Mouse (Mus musculus): ENCODE results near the gene Adcy1. TPM values are rescaled to one million over a fixed set of nuclear protein-coding genes. Genes with fewer than 3 reads are reported as not detected.

Adcy1 gene
- polyA plus RNA-seq (2015; fragmentation: Nextera tagmentation; extraction: Ambion mirVana), result 0.96 and 1.1 TPM in 2 replicates

DNA sequence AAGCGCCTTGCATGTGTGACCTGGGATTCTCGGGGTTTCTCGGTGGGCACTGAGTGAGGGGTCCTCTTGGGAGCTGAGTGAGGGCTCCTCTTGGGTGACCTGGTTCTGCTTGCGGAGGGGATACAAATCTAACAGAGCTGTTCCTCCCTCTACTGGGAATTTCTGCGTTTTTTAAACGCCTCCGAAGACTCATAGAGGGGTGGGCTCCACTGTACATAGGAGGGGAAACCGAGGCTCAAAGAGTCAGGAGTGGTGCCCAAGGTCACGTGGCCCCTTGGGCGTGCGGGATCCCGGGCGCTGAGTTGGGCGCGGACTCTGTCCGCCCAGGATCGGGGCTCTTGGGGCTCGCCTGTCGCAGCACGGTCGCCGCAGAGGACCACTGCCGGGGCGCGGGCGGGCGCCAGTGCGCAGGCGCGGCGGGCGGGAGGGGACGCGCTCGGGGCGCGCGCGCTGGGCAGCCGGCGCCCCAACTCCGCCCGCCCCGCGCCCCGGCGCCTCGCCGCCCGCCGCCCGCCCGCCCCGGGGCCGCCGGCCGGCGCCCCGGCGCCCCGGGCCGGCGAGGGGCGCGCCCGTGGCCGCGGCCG lies at the start of gene Adcy1:
TSS of gene Adcy1 (plus strand) at position 489 of the 584 bp plus-strand sequence.
- H3K27me3 ChIP-seq (replicated peaks), result peaks cover 55% of the 10 kb centered on the region

GRCm38 (mm10) chr11:7016907-7017306 lies 46.4 kb upstream of the Adcy1 start:
- Histone ChIP-seq H3K9me3 (no peaks in the 10 kb centered on the region), H3K4me1 (replicated peaks) (no peaks in the 10 kb centered on the region), H3K9ac (no peak overlapping the region), H3K27ac (no peak overlapping the region), H3K4me2 (replicated peaks) (no peak overlapping the region), H3K4me3 (replicated peaks) (no peak overlapping the region), H3K36me3 (no peaks in the 10 kb centered on the region), H3K27me3 (replicated peaks) (no peaks in the 10 kb centered on the region)
- WGBS, result 88% methylated on average over 12 of the region's 12 CpGs
- no peak for ATAC-seq

More for the DNA sequence above, at the start of gene Adcy1:
- Histone ChIP-seq H3K27ac (no peak within 1 kb of the TSS), H3K9ac (peak within 1 kb of the TSS; percentile 49), H3K9me3 (no peaks in the 10 kb centered on the region), H3K4me3 (replicated peaks) (peak within 1 kb of the TSS; percentile 60), H3K4me1 (replicated peaks) (peaks cover 17% of the 10 kb centered on the region), H3K36me3 (no peaks in the 10 kb centered on the region), H3K4me2 (replicated peaks) (peak within 1 kb of the TSS; percentile 96)
- peak; percentile 61 for ATAC-seq
- WGBS, result under 1% methylated on average over 53 of the region's 69 CpGs

GRCm38 (mm10) chr11:7018078-7018477 lies 45.2 kb upstream of the Adcy1 start:
- Histone ChIP-seq H3K9me3 (no peaks in the 10 kb centered on the region), H3K4me2 (replicated peaks) (no peak overlapping the region), H3K4me3 (replicated peaks) (no peak overlapping the region), H3K9ac (no peak overlapping the region), H3K27ac (no peak overlapping the region), H3K4me1 (replicated peaks) (no peaks in the 10 kb centered on the region), H3K36me3 (no peaks in the 10 kb centered on the region), H3K27me3 (replicated peaks) (no peaks in the 10 kb centered on the region)
- no peak for ATAC-seq
- WGBS, result 92% methylated on average over 5 of the region's 5 CpGs

DNA sequence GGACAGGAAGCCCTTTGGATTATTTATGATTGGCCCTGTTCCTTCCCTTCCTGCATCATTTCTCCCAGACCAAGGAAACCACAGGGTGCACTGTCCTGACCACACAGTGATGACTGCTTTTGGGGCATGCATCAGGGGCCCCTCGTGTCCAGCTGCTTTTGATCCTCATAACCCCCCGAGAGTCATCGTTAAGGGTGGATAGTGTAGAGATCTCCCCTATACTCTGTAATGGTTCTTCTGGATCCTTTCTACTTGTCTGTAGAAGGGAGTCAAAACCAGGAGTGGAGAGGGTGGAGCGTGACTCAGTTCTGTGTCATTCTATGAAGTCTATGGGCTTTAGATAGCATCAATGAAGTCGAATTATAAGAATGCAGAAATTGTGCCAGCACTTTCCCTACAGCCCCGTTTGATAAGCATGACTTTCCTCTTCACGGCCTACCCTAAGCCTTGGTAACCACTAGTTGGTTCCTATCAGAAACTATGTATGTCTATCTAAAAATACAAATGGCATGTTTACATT lies 44.2 kb upstream of the Adcy1 start:
- WGBS, result 90% methylated on average over 7 of the region's 7 CpGs
- no peak for ATAC-seq
- Histone ChIP-seq H3K4me3 (replicated peaks) (no peak overlapping the region), H3K9me3 (no peaks in the 10 kb centered on the region), H3K27me3 (replicated peaks) (no peaks in the 10 kb centered on the region), H3K4me1 (replicated peaks) (no peaks in the 10 kb centered on the region), H3K27ac (no peak overlapping the region), H3K4me2 (replicated peaks) (no peak overlapping the region), H3K36me3 (no peaks in the 10 kb centered on the region), H3K9ac (no peak overlapping the region)

GRCm38 (mm10) chr11:7033063-7033462 lies 30.2 kb upstream of the Adcy1 start:
- Histone ChIP-seq H3K27ac (no peak overlapping the region), H3K9ac (no peak overlapping the region), H3K4me2 (replicated peaks) (no peak overlapping the region), H3K9me3 (no peaks in the 10 kb centered on the region), H3K4me3 (replicated peaks) (no peak overlapping the region), H3K27me3 (replicated peaks) (no peaks in the 10 kb centered on the region), H3K36me3 (no peaks in the 10 kb centered on the region), H3K4me1 (replicated peaks) (no peaks in the 10 kb centered on the region)
- no peak for ATAC-seq
- 70% methylated on average over 2 of the region's 2 CpGs for WGBS

- WGBS, result 21% methylated on average over 7 of the region's 7 CpGs
- H3K4me3 ChIP-seq (replicated peaks), result no peak overlapping the region
- H3K27ac ChIP-seq, result no peak overlapping the region
- no peaks in the 10 kb centered on the region for H3K27me3 ChIP-seq (replicated peaks)
- no peaks in the 10 kb centered on the region for H3K36me3 ChIP-seq
- no peaks in the 10 kb centered on the region for H3K9me3 ChIP-seq
- no peaks in the 10 kb centered on the region for H3K4me1 ChIP-seq (replicated peaks)
- ATAC-seq, result no peak
- H3K9ac ChIP-seq, result no peak overlapping the region
- no peak overlapping the region for H3K4me2 ChIP-seq (replicated peaks)
These were observed 23.6 kb upstream of the Adcy1 start for GRCm38 (mm10) chr11:7039722-7040121.

DNA sequence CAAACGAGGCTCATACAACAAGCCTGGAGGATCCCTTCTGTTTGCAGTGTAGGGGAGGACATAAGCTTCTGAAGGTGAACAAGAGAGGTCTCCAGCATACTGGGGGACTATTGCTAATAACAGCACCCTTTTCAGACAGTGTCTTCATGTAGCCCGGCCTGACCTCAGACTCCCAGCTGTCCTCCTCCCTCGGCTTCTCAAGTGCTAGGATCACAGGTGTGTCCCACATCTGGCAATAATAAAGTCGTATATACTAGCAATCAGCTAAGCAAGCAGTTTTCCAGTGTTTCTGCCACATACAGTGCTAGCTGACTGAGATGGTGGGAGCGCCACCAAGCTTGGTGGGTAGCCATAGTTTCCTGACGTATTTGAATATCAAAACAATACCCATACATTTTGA lies 22.5 kb upstream of the Adcy1 start:
- no peak overlapping the region for H3K4me2 ChIP-seq (replicated peaks)
- 69% methylated on average over 6 of the region's 6 CpGs for WGBS
- no peak for ATAC-seq

DNA sequence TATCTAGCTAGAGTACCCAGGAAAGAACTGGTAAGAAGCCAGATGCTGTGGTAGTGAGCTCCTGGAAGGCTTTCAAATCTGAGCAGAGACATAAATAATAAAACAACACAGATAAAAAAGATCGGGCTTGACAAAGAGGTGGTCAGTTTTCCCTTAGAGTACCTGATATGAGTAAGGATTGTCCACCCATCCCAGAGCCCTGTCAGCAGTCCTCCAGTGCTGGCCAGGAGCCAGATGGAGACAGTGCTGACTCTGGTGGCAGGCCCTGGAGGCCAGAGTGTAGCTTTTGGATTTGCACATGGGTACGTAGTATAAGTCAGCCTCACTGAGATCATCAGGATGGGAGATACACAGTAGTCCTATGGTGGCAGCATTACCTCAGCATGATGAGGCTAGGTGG lies 16.1 kb upstream of the Adcy1 start:
- no peak overlapping the region for H3K4me3 ChIP-seq (replicated peaks)
- H3K27me3 ChIP-seq (replicated peaks), result no peaks in the 10 kb centered on the region
- H3K9me3 ChIP-seq, result no peaks in the 10 kb centered on the region
- no peaks in the 10 kb centered on the region for H3K4me1 ChIP-seq (replicated peaks)
- WGBS, result 87% methylated on average over 2 of the region's 2 CpGs
- H3K27ac ChIP-seq, result no peak overlapping the region
- no peaks in the 10 kb centered on the region for H3K36me3 ChIP-seq
- no peak overlapping the region for H3K4me2 ChIP-seq (replicated peaks)
- no peak for ATAC-seq
- no peak overlapping the region for H3K9ac ChIP-seq

More for the DNA sequence above, 22.5 kb upstream of the Adcy1 start:
- no peaks in the 10 kb centered on the region for H3K4me1 ChIP-seq (replicated peaks)
- H3K9ac ChIP-seq, result no peak overlapping the region
- H3K9me3 ChIP-seq, result no peaks in the 10 kb centered on the region
- no peaks in the 10 kb centered on the region for H3K27me3 ChIP-seq (replicated peaks)
- H3K36me3 ChIP-seq, result no peaks in the 10 kb centered on the region
- H3K27ac ChIP-seq, result no peak overlapping the region
- H3K4me3 ChIP-seq (replicated peaks), result no peak overlapping the region

GRCm38 (mm10) chr11:7047584-7047983 lies 15.7 kb upstream of the Adcy1 start:
- ATAC-seq, result no peak
- H3K4me2 ChIP-seq (replicated peaks), result no peak overlapping the region
- no peaks in the 10 kb centered on the region for H3K27me3 ChIP-seq (replicated peaks)
- H3K4me1 ChIP-seq (replicated peaks), result no peaks in the 10 kb centered on the region
- no peaks in the 10 kb centered on the region for H3K9me3 ChIP-seq
- H3K36me3 ChIP-seq, result no peaks in the 10 kb centered on the region
- H3K27ac ChIP-seq, result no peak overlapping the region
- no peak overlapping the region for H3K4me3 ChIP-seq (replicated peaks)
- no peak overlapping the region for H3K9ac ChIP-seq

GRCm38 (mm10) chr11:7053710-7054109 lies 9.6 kb upstream of the Adcy1 start:
- H3K27me3 ChIP-seq (replicated peaks), result peaks cover 3% of the 10 kb centered on the region; the same call in 1 of the 2 replicates
- H3K27ac ChIP-seq, result no peak overlapping the region
- no peak overlapping the region for H3K4me2 ChIP-seq (replicated peaks)
- H3K4me1 ChIP-seq (replicated peaks), result peaks cover 5% of the 10 kb centered on the region
- no peak overlapping the region for H3K4me3 ChIP-seq (replicated peaks)
- no peaks in the 10 kb centered on the region for H3K36me3 ChIP-seq
- no peaks in the 10 kb centered on the region for H3K9me3 ChIP-seq
- H3K9ac ChIP-seq, result no peak overlapping the region
- WGBS, result 81% methylated on average over 4 of the region's 4 CpGs
- ATAC-seq, result 0 out of 2 replicates have a peak, but pooled peaks have one; percentile 59

DNA sequence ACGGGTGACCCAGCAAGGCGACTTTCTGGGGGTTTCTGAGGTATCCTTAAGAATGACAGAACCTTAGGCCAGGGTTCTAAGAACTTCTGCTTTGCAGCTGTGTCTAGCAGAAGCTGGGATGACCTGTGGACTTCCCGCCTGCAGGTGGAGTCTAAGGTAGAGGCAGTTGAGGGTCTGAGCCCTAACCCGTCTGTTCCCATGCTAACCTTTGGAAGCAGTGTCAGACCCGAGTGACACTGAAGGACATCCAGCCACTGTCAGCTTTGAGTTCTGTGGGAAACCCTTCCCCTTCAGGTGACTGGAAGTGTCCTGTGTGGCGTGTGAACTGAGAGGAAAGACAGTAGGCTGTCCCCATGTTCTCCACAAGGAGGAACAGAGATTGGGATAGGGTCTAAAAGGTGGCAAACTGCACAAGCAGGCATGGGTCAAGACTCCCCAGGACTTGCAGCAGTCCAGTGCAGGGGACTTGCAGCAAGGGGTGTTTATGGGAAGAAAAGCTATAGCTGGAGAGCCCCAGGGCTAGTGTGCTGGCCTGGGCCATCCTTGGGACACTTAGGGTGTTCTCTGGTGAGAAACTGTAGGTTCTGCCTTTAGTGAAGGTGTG lies 8.5 kb upstream of the Adcy1 start:
- no peaks in the 10 kb centered on the region for H3K9me3 ChIP-seq
- H3K4me2 ChIP-seq (replicated peaks), result no peak overlapping the region
- H3K27ac ChIP-seq, result no peak overlapping the region
- no peak overlapping the region for H3K4me3 ChIP-seq (replicated peaks)
- no peak overlapping the region for H3K9ac ChIP-seq
- no peaks in the 10 kb centered on the region for H3K36me3 ChIP-seq
- no peak for ATAC-seq
- WGBS, result 87% methylated on average over 6 of the region's 6 CpGs
- peaks cover 5% of the 10 kb centered on the region for H3K4me1 ChIP-seq (replicated peaks)
- H3K27me3 ChIP-seq (replicated peaks), result peaks cover 7% of the 10 kb centered on the region; the same call in 1 of the 2 replicates

GRCm38 (mm10) chr11:7055455-7056017 lies 7.8 kb upstream of the Adcy1 start:
- Histone ChIP-seq H3K4me2 (replicated peaks) (peak overlapping the region; percentile 25), H3K9me3 (no peaks in the 10 kb centered on the region), H3K4me1 (replicated peaks) (peaks cover 5% of the 10 kb centered on the region), H3K36me3 (no peaks in the 10 kb centered on the region), H3K4me3 (replicated peaks) (no peak overlapping the region), H3K9ac (no peak overlapping the region), H3K27ac (no peak overlapping the region), H3K27me3 (replicated peaks) (peaks cover 10% of the 10 kb centered on the region; the same call in 1 of the 2 replicates)
- WGBS, result 23% methylated on average over 14 of the region's 14 CpGs
- ATAC-seq, result peak; percentile 75
